Mouse (Mus musculus) thymus, adult 2 months (tissue): ENCODE results near the gene Treml2. TPM values are rescaled to one million over a fixed set of nuclear protein-coding genes. Genes with fewer than 3 reads are reported as not detected.

Experiments used
- DNase-seq: peaks from one replicate; pipeline ENCODE4 v3.0.0; 2021
- H3K27ac ChIP-seq: fragments of 200-500 bp; 2 replicates; pipeline ENCODE4 v1.5.1; 2012; ENCODE audit warnings: low read length, control low read depth; ENCODE audit not compliant: control insufficient read depth, insufficient read depth
- H3K27me3 ChIP-seq: fragments of 200-500 bp; 2 replicates; pipeline ENCODE4 v1.6.1; 2012; ENCODE audit warnings: mild to moderate bottlenecking, low read length, moderate library complexity, mixed read lengths; ENCODE audit not compliant: control insufficient read depth, insufficient read depth
- H3K36me3 ChIP-seq: fragments of 200-500 bp; 2 replicates; pipeline ENCODE4 v1.6.1; 2012; ENCODE audit warnings: mild to moderate bottlenecking, low read length, moderate library complexity; ENCODE audit not compliant: control insufficient read depth, insufficient read depth
- H3K4me1 ChIP-seq: fragments of 200-500 bp; replicated peaks from 2 replicates; pipeline ENCODE4 v1.6.1; 2012; ENCODE audit warnings: low read length; ENCODE audit not compliant: control insufficient read depth, insufficient read depth
- H3K4me3 ChIP-seq: fragments of 200-500 bp; 2 replicates; pipeline ENCODE4 v1.5.1; 2012; ENCODE audit warnings: mild to moderate bottlenecking, low read length, control low read depth, moderate library complexity; ENCODE audit not compliant: control insufficient read depth, insufficient read depth
- CTCF ChIP-seq: fragments of 200-500 bp; IDR thresholded peaks from 2 replicates; pipeline ENCODE4 v1.5.1; 2012; ENCODE audit warnings: mild to moderate bottlenecking, control low read depth, low read length, moderate library complexity, borderline replicate concordance; ENCODE audit not compliant: control insufficient read depth, poor library complexity, insufficient read depth; ENCODE audit errors: extremely low read depth
- POLR2A ChIP-seq: fragments of 200-500 bp; IDR thresholded peaks from 2 replicates; pipeline ENCODE4 v1.6.1; 2012; ENCODE audit warnings: mild to moderate bottlenecking, low read length, control low read depth, moderate library complexity; ENCODE audit not compliant: control insufficient read depth, poor library complexity, insufficient read depth; ENCODE audit errors: extremely low read depth
- WGBS: fragments of 180-500 bp; shearing (Covaris S2); methylation state at CpG from one replicate; pipeline ENCODE4 v1.1.7; 2018; 5-methylcytosine and 5-hydroxymethylcytosine counted together
- polyA plus RNA-seq: library from polyadenylated mRNA; depleted of rRNA; stranded (reverse); fragments of >200 nt; gene quantifications from 2 replicates; pipeline ENCODE4 v1.2.3, GENCODE M21; 2012

Gene Treml2
- polyA plus RNA-seq, 1 experiment: 54.8 TPM

- 85% methylated on average over 2 of the region's 2 CpGs for WGBS
- no peak overlapping the region for H3K4me3 ChIP-seq
- no peak for TF ChIP-seq CTCF
- no peak for TF ChIP-seq POLR2A
- DNase-seq: no peak
- no peaks in the 10 kb centered on the region for H3K4me1 ChIP-seq
- no peaks in the 10 kb centered on the region for H3K27me3 ChIP-seq
- no peak overlapping the region for H3K27ac ChIP-seq
- no peaks in the 10 kb centered on the region for H3K36me3 ChIP-seq
Measured at GRCm38 (mm10) chr17:48266610-48267304, 32.5 kb upstream of the Treml2 start.

GRCm38 (mm10) chr17:48267591-48267990, 31.7 kb upstream of the Treml2 start:
- H3K36me3 ChIP-seq: no peaks in the 10 kb centered on the region
- DNase-seq: no peak
- TF ChIP-seq CTCF: no peak
- TF ChIP-seq POLR2A: no peak
- WGBS: 71% methylated on average over 1 of the region's 1 CpGs
- H3K27me3 ChIP-seq: no peaks in the 10 kb centered on the region
- H3K4me3 ChIP-seq: no peak overlapping the region
- H3K4me1 ChIP-seq: no peaks in the 10 kb centered on the region
- no peak overlapping the region for H3K27ac ChIP-seq

- H3K36me3 ChIP-seq: no peaks in the 10 kb centered on the region
- H3K27ac ChIP-seq: no peak overlapping the region
- no peaks in the 10 kb centered on the region for H3K4me1 ChIP-seq
- TF ChIP-seq CTCF (no peak), POLR2A (no peak)
- no peak overlapping the region for H3K4me3 ChIP-seq
- no peak for DNase-seq
- no peaks in the 10 kb centered on the region for H3K27me3 ChIP-seq
Measured at GRCm38 (mm10) chr17:48268276-48268675, 31.0 kb upstream of the Treml2 start.

GRCm38 (mm10) chr17:48269833-48270232, 29.5 kb upstream of the Treml2 start:
- H3K27ac ChIP-seq: no peak overlapping the region
- no peaks in the 10 kb centered on the region for H3K4me1 ChIP-seq
- no peaks in the 10 kb centered on the region for H3K36me3 ChIP-seq
- TF ChIP-seq CTCF (no peak), POLR2A (no peak)
- no peak overlapping the region for H3K4me3 ChIP-seq
- WGBS: 79% methylated on average over 4 of the region's 4 CpGs
- H3K27me3 ChIP-seq: no peaks in the 10 kb centered on the region
- no peak for DNase-seq

GRCm38 (mm10) chr17:48272158-48272557, 27.1 kb upstream of the Treml2 start:
- WGBS: 88% methylated on average over 5 of the region's 5 CpGs
- Histone ChIP-seq H3K27ac (no peak overlapping the region), H3K27me3 (no peaks in the 10 kb centered on the region), H3K4me3 (no peak overlapping the region), H3K4me1 (no peaks in the 10 kb centered on the region), H3K36me3 (no peaks in the 10 kb centered on the region)
- TF ChIP-seq CTCF (no peak), POLR2A (no peak)
- DNase-seq: no peak

GRCm38 (mm10) chr17:48272598-48272997, 26.7 kb upstream of the Treml2 start:
- Histone ChIP-seq H3K27me3 (no peaks in the 10 kb centered on the region), H3K27ac (no peak overlapping the region), H3K4me3 (no peak overlapping the region), H3K36me3 (no peaks in the 10 kb centered on the region), H3K4me1 (no peaks in the 10 kb centered on the region)
- 88% methylated on average over 4 of the region's 4 CpGs for WGBS
- no peak for DNase-seq
- TF ChIP-seq CTCF: no peak
- TF ChIP-seq POLR2A: no peak

GRCm38 (mm10) chr17:48274098-48274497, 25.2 kb upstream of the Treml2 start:
- H3K4me1 ChIP-seq: no peaks in the 10 kb centered on the region
- H3K4me3 ChIP-seq: no peak overlapping the region
- H3K27me3 ChIP-seq: no peaks in the 10 kb centered on the region
- no peaks in the 10 kb centered on the region for H3K36me3 ChIP-seq
- H3K27ac ChIP-seq: no peak overlapping the region
- DNase-seq: no peak
- TF ChIP-seq POLR2A (no peak), CTCF (no peak)
- WGBS: 43% methylated on average over 4 of the region's 4 CpGs
